Mouse (Mus musculus) heart, embryonic 11.5 days (tissue): ENCODE data around the gene Retreg3. TPM values are rescaled to one million over a fixed set of nuclear protein-coding genes. Genes with fewer than 3 reads are reported as not detected.

Source experiments
- ATAC-seq: fragments of 200-750 bp; cut with Nextera tagmentation; replicated peaks from 2 replicates; pipeline ENCODE4 v1.8.0; 2017; ENCODE audit warnings: moderate library complexity; ENCODE audit not compliant: insufficient number of reproducible peaks, low FRiP score, low TSS enrichment
- H3K27ac ChIP-seq: fragments of 300-500 bp; sonication (generic); 2 replicates; pipeline ENCODE4 v1.5.1; 2014; ENCODE audit warnings: mild to moderate bottlenecking, low read depth, low read length
- H3K27me3 ChIP-seq: fragments of 300-500 bp; sonication (generic); 2 replicates; pipeline ENCODE4 v1.6.1; 2014; ENCODE audit warnings: mild to moderate bottlenecking, low read length, mixed read lengths; ENCODE audit not compliant: control insufficient read depth, insufficient read depth
- H3K36me3 ChIP-seq: fragments of 300-500 bp; sonication (generic); 2 replicates; pipeline ENCODE4 v1.6.1; 2014; ENCODE audit warnings: mild to moderate bottlenecking, low read length, moderate library complexity, mixed read lengths; ENCODE audit not compliant: control insufficient read depth, insufficient read depth
- H3K4me1 ChIP-seq: fragments of 300-500 bp; sonication (generic); 2 replicates; pipeline ENCODE4 v1.6.1; 2014; ENCODE audit warnings: low read length; ENCODE audit not compliant: control insufficient read depth, insufficient read depth
- H3K4me2 ChIP-seq: fragments of 300-500 bp; sonication (generic); 2 replicates; pipeline ENCODE4 v1.6.1; 2014; ENCODE audit warnings: mild to moderate bottlenecking, moderate library complexity
- H3K4me3 ChIP-seq: fragments of 300-500 bp; sonication (generic); 2 replicates; pipeline ENCODE4 v1.5.1; 2014; ENCODE audit warnings: low read depth, low read length
- H3K9ac ChIP-seq: fragments of 300-500 bp; sonication (generic); 2 replicates; pipeline ENCODE4 v1.6.1; 2014; ENCODE audit warnings: mild to moderate bottlenecking, low read depth, low read length, moderate library complexity
- H3K9me3 ChIP-seq: fragments of 300-500 bp; sonication (generic); replicated peaks from 2 replicates; pipeline ENCODE4 v1.6.1; 2016; ENCODE audit warnings: low read length; ENCODE audit not compliant: control insufficient read depth
- WGBS: fragments of 180-500 bp; shearing (Covaris S2); extraction: QIAGEN DNeasy Blood & Tissue Kit; methylation state at CpG from one replicate; pipeline ENCODE4 v1.1.7; 2014; ENCODE audit not compliant: insufficient replicate concordance; 5-methylcytosine and 5-hydroxymethylcytosine counted together
- polyA plus RNA-seq: library from polyadenylated mRNA; unstranded; fragments of >200 nt; fragmentation: Nextera tagmentation; extraction: Ambion mirVana; gene quantifications from 2 replicates; pipeline ENCODE4 v1.2.1, GENCODE M21; 2014

Retreg3 gene
- polyA plus RNA-seq, 1 experiment from 2014 or later, result 5.5 TPM

DNA sequence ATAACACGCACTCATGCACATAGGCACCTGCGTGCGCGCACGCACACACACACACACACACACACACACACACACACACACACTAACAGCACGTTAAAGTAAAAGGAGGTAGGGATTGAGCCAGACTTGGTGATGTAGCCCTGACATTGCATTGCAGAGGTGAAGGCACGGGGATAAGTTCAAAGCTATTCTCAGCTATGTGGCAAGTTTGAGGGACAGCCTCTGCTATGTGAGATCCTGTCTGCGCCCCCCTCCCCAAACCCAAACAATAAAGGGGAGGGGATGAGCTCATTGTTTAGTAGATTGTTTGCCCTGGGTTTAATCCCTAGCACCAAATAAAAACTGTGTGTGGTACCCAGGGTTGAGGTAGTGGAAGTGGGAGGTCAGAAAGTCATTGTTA, 21.4 kb upstream of the Retreg3 start:
- no peaks in the 10 kb centered on the region for H3K36me3 ChIP-seq
- no peak overlapping the region; the same call in 1 of the 2 replicates for H3K9ac ChIP-seq
- no peak for ATAC-seq
- H3K4me2 ChIP-seq, result no peak overlapping the region
- peaks cover 17% of the 10 kb centered on the region for H3K4me1 ChIP-seq
- WGBS, result 71% methylated on average over 8 of the region's 8 CpGs
- no peak overlapping the region for H3K27ac ChIP-seq
- no peak overlapping the region for H3K4me3 ChIP-seq
- H3K27me3 ChIP-seq, result peaks cover 7% of the 10 kb centered on the region; the same call in 1 of the 2 replicates
- H3K9me3 ChIP-seq, result no peaks in the 10 kb centered on the region

DNA sequence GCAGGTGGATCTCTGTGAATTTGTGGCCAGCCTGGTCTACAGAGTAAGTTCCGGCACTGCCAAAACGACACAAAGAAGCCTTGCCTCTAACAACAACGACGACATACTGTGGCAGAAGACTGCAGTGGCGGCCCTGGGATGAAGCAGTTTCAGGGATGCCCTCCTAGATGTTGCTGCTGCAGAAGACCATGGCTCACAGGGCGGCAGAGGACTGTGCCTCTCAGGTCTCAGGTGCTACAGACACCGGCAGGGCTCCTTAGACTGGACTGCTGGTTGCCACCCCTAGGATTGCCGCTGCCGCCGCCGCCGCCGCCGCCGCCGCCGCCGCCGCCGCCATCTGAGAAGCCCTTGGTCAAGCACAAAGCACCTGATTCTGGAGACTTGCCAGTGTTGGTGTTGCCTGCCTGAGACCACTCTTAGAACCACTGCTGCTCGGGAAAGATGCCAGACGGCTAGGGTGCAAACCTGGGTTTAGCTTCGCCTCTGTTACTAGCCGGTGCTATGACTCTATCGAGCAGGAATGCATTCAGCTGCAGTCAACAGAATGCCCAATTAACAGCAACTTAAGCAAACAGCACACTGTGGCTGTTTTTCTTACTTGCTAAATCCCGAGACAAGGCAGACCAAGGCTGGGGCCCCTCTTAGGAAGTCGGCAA, 20.6 kb upstream of the Retreg3 start:
- Histone ChIP-seq H3K9me3 (no peaks in the 10 kb centered on the region), H3K9ac (peak overlapping the region; percentile 65), H3K27me3 (peaks cover 7% of the 10 kb centered on the region; the same call in 1 of the 2 replicates), H3K27ac (no peak overlapping the region), H3K4me2 (peak overlapping the region; percentile 69), H3K4me1 (peaks cover 17% of the 10 kb centered on the region), H3K36me3 (no peaks in the 10 kb centered on the region), H3K4me3 (peak overlapping the region; percentile 36)
- 0 out of 2 replicates have a peak, but pooled peaks have one; percentile 22 for ATAC-seq
- 28% methylated on average over 27 of the region's 27 CpGs for WGBS

DNA sequence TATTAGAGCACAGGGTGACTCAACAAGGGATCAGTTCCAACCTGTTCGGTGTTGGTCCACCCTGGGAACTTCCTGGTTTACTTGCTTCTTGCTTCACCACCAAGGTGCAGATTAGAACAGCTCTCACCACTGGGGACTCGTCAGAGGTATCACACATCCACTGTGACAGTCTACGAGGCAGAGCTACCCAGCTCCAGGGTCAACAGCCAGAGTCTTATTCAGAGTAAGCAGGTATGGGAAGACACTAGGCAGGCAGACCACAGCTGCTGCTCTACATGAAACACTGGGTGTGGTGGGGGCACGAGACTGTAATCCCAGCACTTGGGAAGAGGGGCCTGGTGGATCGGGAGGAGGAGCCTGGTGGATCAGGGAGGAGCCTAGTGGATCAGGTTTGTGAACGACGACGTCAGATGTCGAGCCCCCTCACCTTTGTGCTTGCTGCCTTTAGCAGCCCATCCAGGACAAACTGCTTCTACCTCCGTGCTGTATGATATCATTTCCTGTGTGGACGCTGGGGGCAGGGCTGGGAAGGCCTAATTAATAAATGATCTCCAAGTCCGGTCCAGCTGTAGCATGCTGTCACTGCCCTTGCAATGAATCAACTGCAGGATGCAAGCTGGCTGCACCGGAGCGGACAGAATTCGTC, 19.0 kb upstream of the Retreg3 start:
- H3K36me3 ChIP-seq, result no peaks in the 10 kb centered on the region
- H3K4me3 ChIP-seq, result no peak overlapping the region
- peak overlapping the region; percentile 30 for H3K4me2 ChIP-seq
- no peak overlapping the region for H3K27ac ChIP-seq
- peaks cover 7% of the 10 kb centered on the region; the same call in 1 of the 2 replicates for H3K27me3 ChIP-seq
- peaks cover 14% of the 10 kb centered on the region for H3K4me1 ChIP-seq
- 22% methylated on average over 15 of the region's 15 CpGs for WGBS
- H3K9me3 ChIP-seq, result no peaks in the 10 kb centered on the region
- no peak for ATAC-seq
- no peak overlapping the region for H3K9ac ChIP-seq

DNA sequence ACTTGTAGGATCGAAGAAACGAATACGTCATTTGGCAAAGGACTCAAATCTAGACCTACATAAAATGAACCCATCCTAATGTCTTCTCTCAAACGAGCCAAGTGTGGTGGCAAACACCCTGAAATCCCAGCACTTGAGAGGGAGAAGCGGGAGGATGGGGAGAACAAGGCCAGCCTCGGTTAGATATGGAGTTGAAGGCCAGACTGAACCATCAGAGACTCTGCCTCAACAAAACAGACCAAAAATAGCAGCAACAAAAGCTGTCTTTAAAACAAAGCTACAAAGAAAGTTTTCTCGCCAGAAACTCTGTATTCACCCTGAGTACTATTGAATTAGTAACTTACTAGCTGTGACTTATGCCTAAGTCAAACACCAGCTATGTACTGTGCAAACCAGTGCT, 17.3 kb upstream of the Retreg3 start:
- WGBS, result 75% methylated on average over 7 of the region's 7 CpGs
- no peaks in the 10 kb centered on the region for H3K9me3 ChIP-seq
- no peak overlapping the region for H3K27ac ChIP-seq
- no peak overlapping the region for H3K4me2 ChIP-seq
- H3K9ac ChIP-seq, result no peak overlapping the region
- no peak overlapping the region for H3K4me3 ChIP-seq
- H3K27me3 ChIP-seq, result peaks cover 7% of the 10 kb centered on the region; the same call in 1 of the 2 replicates
- ATAC-seq, result no peak
- H3K36me3 ChIP-seq, result no peaks in the 10 kb centered on the region
- H3K4me1 ChIP-seq, result 0 out of 2 replicates have a peak, but pooled peaks cover 12% of the 10 kb centered on the region

DNA sequence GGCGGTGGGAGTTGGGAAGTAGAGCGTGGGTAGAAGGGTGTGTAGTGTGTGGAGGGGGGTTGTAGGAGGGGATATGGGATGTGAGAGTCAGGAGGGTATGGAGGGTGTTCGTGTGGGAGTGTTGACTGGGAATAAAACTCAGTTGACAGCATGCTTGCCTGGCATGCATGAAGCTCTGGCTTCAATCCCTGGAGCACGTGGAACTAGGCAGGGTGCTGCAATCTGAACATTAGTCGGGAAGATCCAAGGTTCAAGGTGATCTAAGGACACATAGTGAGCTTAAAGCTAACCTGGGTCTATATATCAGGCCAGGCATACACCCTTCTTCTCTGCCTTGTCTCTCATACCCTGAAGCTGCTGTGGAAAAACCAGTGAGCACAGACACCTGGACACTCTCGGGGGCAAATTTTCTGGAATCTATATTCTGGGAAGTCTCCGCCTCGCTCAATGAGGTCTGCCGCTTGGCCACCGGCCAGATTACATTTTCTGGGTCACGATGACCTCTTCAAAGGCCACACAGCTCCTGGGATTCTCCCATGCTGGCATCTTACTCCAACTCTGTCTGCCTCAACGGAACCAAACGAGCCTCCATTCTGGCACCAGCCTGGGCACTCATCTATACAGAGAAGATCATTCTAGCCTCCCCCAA, 14.6 kb upstream of the Retreg3 start:
- ATAC-seq, result no peak
- H3K4me2 ChIP-seq, result no peak overlapping the region
- H3K4me3 ChIP-seq, result no peak overlapping the region
- 0 out of 2 replicates have a peak, but pooled peaks cover under 1% of the 10 kb centered on the region for H3K27me3 ChIP-seq
- H3K27ac ChIP-seq, result no peak overlapping the region
- H3K9ac ChIP-seq, result no peak overlapping the region
- H3K9me3 ChIP-seq, result no peaks in the 10 kb centered on the region
- 74% methylated on average over 13 of the region's 13 CpGs for WGBS
- H3K4me1 ChIP-seq, result peaks cover 13% of the 10 kb centered on the region; the same call in 1 of the 2 replicates
- H3K36me3 ChIP-seq, result no peaks in the 10 kb centered on the region

DNA sequence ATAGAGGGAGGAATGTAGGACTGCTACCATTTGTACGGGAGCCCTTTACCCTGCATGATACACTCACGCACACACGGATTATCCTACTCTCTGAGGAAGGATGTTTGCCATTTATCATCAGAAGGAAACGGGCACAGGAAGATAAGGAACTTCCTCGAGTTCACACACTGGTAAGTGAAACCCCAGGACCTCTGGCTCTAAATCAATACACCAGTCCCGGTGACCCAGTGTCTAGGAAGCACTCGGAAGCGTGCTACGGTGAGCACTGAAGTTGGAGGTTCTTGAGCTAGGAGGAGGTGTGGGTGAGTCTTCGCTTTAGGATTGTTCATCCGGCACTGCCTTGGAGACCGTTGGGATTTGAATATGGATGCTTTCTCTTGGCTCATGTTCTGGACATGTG, 13.3 kb upstream of the Retreg3 start:
- WGBS, result 50% methylated on average over 12 of the region's 12 CpGs
- Histone ChIP-seq H3K27me3 (no peaks in the 10 kb centered on the region), H3K27ac (no peak overlapping the region), H3K36me3 (no peaks in the 10 kb centered on the region), H3K4me3 (no peak overlapping the region), H3K9me3 (no peaks in the 10 kb centered on the region), H3K4me2 (no peak overlapping the region), H3K4me1 (peaks cover 7% of the 10 kb centered on the region; the same call in 1 of the 2 replicates), H3K9ac (no peak overlapping the region)
- ATAC-seq, result no peak

DNA sequence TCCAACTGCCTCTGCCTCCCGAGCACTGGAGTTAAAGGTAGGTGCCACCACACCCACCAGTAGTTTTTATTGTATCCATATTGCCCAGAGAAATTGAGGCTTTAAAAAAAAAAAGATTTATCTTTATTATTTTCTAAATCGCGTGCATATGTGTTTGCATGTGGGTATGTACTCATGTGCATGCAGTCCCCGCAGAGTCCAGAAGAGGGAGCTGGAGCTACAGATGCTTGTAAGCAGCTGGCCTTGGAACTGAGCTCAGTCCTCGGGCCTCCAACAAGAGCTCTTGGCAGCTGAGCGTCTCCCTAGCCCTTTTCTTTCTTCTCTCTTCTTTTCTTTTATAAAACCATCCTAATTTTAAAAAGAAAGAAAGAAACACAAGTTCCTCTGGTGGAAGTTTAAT, 12.0 kb upstream of the Retreg3 start:
- Histone ChIP-seq H3K9ac (no peak overlapping the region), H3K4me3 (no peak overlapping the region), H3K4me1 (peaks cover 7% of the 10 kb centered on the region; the same call in 1 of the 2 replicates), H3K27me3 (no peaks in the 10 kb centered on the region), H3K27ac (no peak overlapping the region), H3K36me3 (peaks cover 4% of the 10 kb centered on the region), H3K9me3 (no peaks in the 10 kb centered on the region), H3K4me2 (no peak overlapping the region)
- WGBS, result 91% methylated on average over 6 of the region's 6 CpGs
- ATAC-seq, result no peak

DNA sequence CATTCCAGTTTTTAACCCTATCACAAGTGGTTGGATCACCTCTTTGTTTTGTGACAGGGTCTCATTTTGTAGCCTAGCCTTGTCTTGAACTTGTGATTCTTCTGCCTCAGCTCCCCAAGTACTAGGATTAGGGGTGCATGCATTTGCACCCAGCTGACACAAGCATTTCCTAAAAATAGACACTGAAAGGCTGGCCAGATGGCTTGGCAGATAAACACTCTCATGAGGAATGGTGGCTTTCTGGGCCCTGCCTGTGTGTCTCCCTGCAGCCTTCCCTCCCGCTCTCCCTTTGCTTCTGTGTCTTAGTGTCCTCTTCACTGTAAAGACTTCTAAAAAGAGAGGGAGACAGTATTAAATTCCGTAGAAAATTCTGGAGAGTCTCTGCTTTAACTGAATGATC, 11.5 kb upstream of the Retreg3 start:
- H3K27ac ChIP-seq, result no peak overlapping the region
- no peak overlapping the region for H3K4me3 ChIP-seq
- H3K27me3 ChIP-seq, result no peaks in the 10 kb centered on the region
- ATAC-seq, result no peak
- H3K36me3 ChIP-seq, result peaks cover 9% of the 10 kb centered on the region
- WGBS, result 75% methylated on average over 2 of the region's 2 CpGs
- peaks cover 7% of the 10 kb centered on the region; the same call in 1 of the 2 replicates for H3K4me1 ChIP-seq
- H3K9ac ChIP-seq, result no peak overlapping the region
- H3K4me2 ChIP-seq, result no peak overlapping the region
- no peaks in the 10 kb centered on the region for H3K9me3 ChIP-seq
